Mouse (Mus musculus) splenic B cell, adult 2 months (primary cell): ENCODE measurements around the gene Opcml.

ENCODE experiments used
- DNase-seq: peaks from one replicate; pipeline ENCODE4 v3.0.0-alpha.2; 2011; ENCODE audit warnings: low read depth, low spot score
- H3K27me3 ChIP-seq: 2 replicates; pipeline ENCODE4 v1.6.1; 2012; ENCODE audit warnings: mild to moderate bottlenecking, low read length, moderate library complexity, mixed read lengths; ENCODE audit not compliant: control insufficient read depth, poor library complexity, insufficient read depth, severe bottlenecking
- H3K36me3 ChIP-seq: 2 replicates; pipeline ENCODE4 v1.6.1; 2012; ENCODE audit warnings: mild to moderate bottlenecking, low read length, moderate library complexity, mixed read lengths; ENCODE audit not compliant: control insufficient read depth, poor library complexity, insufficient read depth, severe bottlenecking

Gene Opcml

GRCm38 (mm10) chr9:28011483-28011882 is 220.9 kb downstream of the Opcml start:
- no peaks in the 10 kb centered on the region for H3K27me3 ChIP-seq
- no peak for DNase-seq
- no peaks in the 10 kb centered on the region for H3K36me3 ChIP-seq

GRCm38 (mm10) chr9:28012664-28013063 is 222.1 kb downstream of the Opcml start:
- no peak for DNase-seq
- Histone ChIP-seq H3K36me3 (no peaks in the 10 kb centered on the region), H3K27me3 (no peaks in the 10 kb centered on the region)

- DNase-seq, result no peak
- no peaks in the 10 kb centered on the region for H3K36me3 ChIP-seq
- no peaks in the 10 kb centered on the region for H3K27me3 ChIP-seq
These were observed 222.6 kb downstream of the Opcml start for GRCm38 (mm10) chr9:28013192-28013591.

- H3K36me3 ChIP-seq, result no peaks in the 10 kb centered on the region
- no peak for DNase-seq
- no peaks in the 10 kb centered on the region for H3K27me3 ChIP-seq
These were observed 237.6 kb downstream of the Opcml start for GRCm38 (mm10) chr9:28028156-28028555.

GRCm38 (mm10) chr9:28028788-28029393 is 238.3 kb downstream of the Opcml start:
- no peaks in the 10 kb centered on the region for H3K27me3 ChIP-seq
- no peaks in the 10 kb centered on the region for H3K36me3 ChIP-seq
- no peak for DNase-seq

- no peaks in the 10 kb centered on the region for H3K27me3 ChIP-seq
- H3K36me3 ChIP-seq, result no peaks in the 10 kb centered on the region
- no peak for DNase-seq
These were observed 258.6 kb downstream of the Opcml start for GRCm38 (mm10) chr9:28049157-28049556.

- no peaks in the 10 kb centered on the region for H3K27me3 ChIP-seq
- no peaks in the 10 kb centered on the region for H3K36me3 ChIP-seq
- DNase-seq, result no peak
These were observed 266.7 kb downstream of the Opcml start for GRCm38 (mm10) chr9:28057171-28057845.

- no peaks in the 10 kb centered on the region for H3K36me3 ChIP-seq
- no peaks in the 10 kb centered on the region for H3K27me3 ChIP-seq
- DNase-seq, result no peak
These were observed 274.6 kb downstream of the Opcml start for GRCm38 (mm10) chr9:28065126-28065525.

- H3K27me3 ChIP-seq, result no peaks in the 10 kb centered on the region
These were observed 290.1 kb downstream of the Opcml start for GRCm38 (mm10) chr9:28080694-28081093.

GRCm38 (mm10) chr9:28083754-28084153 is 293.2 kb downstream of the Opcml start:
- no peaks in the 10 kb centered on the region for H3K36me3 ChIP-seq
- no peaks in the 10 kb centered on the region for H3K27me3 ChIP-seq
- no peak for DNase-seq

More at GRCm38 (mm10) chr9:28080694-28081093, 290.1 kb downstream of the Opcml start:
- DNase-seq, result no peak
- no peaks in the 10 kb centered on the region for H3K36me3 ChIP-seq

- no peaks in the 10 kb centered on the region for H3K36me3 ChIP-seq
- H3K27me3 ChIP-seq, result no peaks in the 10 kb centered on the region
- DNase-seq, result no peak
These were observed 293.7 kb downstream of the Opcml start for GRCm38 (mm10) chr9:28084273-28084726.

GRCm38 (mm10) chr9:28091395-28091794 is 300.8 kb downstream of the Opcml start:
- Histone ChIP-seq H3K36me3 (no peaks in the 10 kb centered on the region), H3K27me3 (no peaks in the 10 kb centered on the region)
- no peak for DNase-seq

- DNase-seq, result no peak
- no peaks in the 10 kb centered on the region for H3K27me3 ChIP-seq
- no peaks in the 10 kb centered on the region for H3K36me3 ChIP-seq
These were observed 304.1 kb downstream of the Opcml start for GRCm38 (mm10) chr9:28094722-28095121.

- DNase-seq, result no peak
- Histone ChIP-seq H3K36me3 (no peaks in the 10 kb centered on the region), H3K27me3 (no peaks in the 10 kb centered on the region)
These were observed 305.6 kb downstream of the Opcml start for GRCm38 (mm10) chr9:28096204-28096603.

- no peaks in the 10 kb centered on the region for H3K27me3 ChIP-seq
- no peak for DNase-seq
- H3K36me3 ChIP-seq, result no peaks in the 10 kb centered on the region
These were observed 311.4 kb downstream of the Opcml start for GRCm38 (mm10) chr9:28101981-28102380.
